Mouse (Mus musculus): Measurements from ENCODE around the gene Eme2.

Eme2 gene

DNA sequence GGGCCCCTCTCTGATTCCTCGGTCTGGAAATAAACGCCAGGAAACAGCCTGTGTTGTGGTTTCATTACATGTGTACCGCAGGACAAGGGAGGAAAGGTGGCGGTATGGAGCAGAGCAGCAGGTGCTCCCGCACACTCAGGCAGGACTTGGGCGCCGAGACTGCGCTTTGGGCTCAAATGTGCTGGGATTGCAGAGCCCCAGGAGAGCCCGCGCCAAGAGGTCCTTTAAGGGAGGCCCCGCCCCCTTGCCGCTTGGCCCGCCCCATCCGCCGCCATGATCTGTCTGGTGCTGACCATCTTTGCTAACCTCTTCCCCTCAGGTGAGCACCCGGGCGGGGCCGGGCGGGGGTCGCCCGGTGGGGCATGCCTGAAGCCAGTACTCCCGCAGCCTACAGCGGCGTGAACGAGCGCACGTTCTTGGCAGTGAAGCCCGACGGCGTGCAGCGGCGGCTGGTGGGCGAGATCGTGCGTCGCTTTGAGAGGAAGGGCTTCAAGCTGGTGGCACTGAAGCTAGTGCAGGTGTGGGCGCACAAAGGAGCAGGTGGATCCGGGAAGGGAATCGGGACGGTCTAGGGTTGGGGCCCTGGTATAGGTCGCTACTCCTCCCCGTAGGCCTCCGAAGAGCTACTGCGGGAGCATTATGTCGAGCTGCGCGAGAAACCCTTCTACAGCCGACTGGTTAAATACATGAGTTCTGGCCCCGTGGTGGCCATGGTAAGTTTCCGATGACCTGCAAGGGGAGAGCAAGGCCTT is 1.5 kb upstream of the Eme2 start, which contains the start of gene Nme3:
Gene Nme3 (plus strand): TSS at position 260 of the 752 bp plus-strand sequence.
- no peak for DNase-seq (ENCODE audit: low spot score)

DNA sequence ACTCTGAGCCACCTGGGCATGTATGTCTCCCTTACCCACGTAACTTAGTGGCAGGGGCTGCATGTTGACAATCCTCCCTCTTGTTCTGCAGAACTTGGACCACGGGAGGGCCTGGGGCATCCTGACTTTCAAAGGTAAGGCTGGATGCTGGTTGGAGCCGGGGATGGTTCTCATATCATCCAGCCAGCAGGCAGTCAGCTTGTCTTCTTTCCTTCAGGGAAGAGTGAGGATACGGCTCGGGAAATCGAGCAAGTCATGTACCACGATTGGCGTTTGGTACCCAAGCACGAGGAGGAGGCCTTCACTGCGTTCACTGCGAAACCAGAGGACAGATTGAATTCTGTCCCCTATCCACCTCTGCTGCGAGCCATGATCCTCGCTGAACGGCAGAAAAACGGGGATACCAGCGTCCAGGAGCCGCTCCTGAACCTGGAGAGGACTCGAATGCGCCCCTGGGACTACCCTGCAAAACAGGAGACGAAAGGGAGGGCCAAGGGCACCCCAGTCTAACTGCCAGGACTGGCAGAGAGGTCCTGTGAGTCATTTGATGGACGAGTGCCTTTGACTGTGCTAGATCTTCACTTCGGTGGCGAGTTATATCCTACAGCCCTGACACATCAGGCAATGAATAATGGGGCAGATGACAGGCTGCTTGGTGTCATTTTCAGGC is 819 bp upstream of the Eme2 start:
- no peak for DNase-seq (ENCODE audit: low spot score)

DNA sequence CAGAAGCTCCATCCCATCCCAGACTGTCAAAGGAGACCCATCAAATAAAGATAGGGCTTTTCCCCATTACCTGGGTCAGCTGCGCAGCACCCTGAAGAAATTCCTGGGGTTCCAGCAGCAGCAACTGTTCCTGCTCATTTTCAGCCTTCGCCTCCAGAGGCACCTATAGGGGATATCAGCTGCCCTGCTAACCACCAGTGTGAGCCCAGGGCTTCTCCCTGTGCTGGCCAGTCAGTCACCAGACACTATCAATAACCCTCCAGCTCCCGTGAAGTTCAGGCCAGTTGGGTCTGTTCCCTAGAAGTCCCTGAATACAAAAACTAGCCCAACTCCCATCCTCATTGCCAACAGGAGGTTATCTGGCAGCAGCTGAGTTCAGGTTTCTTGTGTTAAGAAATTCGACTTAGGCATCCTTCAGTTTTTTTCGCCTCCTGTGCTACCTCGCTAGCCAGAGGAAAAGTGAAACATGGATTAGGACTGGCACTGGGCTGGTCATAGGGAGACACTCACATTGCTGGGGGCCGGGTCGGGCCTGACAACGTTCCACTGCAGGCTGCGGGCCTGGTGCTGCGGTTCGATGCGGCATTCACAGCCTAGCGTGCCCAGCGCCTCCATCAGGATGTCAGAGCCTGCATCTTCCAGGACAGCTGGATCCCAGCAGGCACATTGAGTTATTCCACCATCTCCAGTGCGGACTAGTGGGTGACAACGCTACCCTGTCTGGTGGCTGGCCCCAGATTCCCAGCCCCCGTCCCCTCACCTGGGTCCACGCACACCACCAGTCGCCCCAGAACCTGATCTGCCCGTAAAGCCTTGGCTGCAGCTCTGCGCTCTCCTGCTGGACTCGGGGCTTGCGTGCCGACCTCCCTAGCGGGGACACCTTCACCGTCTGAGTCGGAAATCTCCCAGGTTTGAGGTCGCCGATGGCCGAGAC is 559 bp downstream of the Eme2 start:
- DNase-seq (ENCODE audit: low spot score) = no peak

DNA sequence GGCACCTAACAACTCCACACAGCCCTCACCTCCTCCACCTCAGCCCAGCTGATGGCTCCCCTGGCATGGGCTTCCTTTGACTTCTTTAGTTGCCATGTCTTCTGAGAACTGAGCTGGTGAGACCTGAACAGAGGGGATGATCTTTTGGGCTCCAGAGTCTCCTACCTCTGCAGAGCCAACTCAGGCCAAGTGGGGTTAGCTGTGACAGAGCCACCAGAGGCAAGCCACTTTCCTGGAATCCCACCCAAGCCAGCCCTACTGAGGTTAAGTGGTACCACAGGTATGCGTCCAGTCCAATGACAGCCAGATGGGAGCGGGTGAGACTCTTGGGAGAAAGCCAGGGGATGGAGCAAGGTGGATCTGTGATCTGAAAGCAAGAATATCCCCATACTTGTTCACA is 1.6 kb downstream of the Eme2 start:
- DNase-seq (ENCODE audit: low spot score) = no peak

DNA sequence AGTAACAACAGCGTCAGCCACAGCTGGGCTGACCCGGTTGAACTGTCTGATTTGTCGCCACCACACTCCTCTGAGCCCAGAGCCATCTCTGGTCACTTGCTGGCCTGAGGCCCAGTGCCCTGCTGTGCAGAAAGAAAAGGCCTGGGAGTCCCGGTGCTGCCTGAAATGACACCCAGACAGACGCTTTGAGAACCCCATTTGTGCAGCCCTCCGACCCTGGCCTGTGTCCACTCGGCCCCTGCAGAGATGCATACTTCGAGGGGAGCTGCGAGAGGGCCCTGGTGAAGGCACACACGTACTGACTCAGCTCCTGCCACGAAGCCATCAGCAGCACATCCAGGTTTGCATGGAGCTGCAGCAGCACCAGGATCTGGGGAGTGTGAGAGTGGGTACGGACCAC is 2.1 kb downstream of the Eme2 start:
- no peak for DNase-seq (ENCODE audit: low spot score)

DNA sequence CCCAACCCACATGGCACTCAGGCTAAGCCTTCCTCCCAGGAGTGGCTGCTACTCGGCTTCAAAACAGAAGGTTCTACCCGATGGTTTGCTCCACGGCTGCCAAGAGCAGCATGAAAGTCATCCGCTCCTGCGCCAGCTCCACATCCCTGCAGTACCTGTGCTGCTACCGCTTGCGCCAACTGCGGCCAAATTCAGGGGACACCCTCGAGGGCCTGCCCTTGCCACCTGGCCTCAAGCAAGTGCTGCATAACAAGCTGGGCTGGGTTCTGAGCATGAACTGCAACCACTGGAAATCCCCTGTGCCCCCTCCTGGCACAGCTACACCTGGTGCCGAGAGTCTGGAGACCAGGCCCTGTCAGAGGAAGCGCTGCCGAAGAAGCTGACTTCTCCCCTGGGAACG is 3.6 kb downstream of the Eme2 start:
- no peak for DNase-seq (ENCODE audit: low spot score)

DNA sequence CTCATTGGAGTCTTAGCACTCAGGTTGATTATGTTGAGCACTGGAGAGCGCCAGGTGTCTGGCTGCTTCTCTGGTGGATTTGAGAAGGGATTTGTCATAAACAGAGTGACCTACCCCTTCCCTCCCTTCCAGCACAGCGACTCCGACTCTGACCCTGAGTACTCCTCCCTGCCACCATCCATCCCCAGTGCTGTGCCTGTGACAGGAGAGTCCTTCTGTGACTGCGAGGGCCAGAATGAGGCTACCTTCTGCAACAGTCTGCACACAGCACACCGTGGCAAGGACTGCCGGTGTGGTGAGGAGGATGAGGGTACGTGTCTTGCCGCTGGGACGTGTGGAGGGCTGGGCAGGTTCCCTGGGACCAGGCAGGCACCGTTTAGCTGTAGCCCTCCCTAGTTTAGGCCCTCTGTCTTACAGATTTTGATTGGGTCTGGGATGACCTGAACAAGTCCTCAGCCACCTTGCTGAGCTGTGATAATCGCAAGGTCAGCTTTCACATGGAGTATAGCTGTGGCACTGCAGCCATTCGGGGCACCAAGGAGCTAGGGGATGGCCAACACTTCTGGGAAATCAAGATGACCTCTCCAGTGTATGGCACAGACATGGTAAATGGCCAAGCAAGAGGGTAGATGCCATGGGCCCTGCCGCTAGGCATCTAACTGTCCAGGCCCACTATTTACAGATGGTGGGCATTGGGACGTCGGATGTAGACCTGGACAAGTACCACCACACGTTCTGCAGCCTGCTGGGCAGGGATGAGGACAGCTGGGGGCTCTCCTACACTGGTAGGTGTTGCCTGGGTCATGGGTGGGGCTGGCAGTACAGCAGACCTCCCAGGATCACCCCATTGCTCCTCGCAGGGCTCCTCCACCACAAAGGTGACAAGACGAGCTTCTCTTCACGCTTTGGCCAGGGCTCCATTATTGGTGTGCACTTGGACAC is 4.5 kb downstream of the Eme2 start:
- no peak for DNase-seq (ENCODE audit: low spot score)

DNA sequence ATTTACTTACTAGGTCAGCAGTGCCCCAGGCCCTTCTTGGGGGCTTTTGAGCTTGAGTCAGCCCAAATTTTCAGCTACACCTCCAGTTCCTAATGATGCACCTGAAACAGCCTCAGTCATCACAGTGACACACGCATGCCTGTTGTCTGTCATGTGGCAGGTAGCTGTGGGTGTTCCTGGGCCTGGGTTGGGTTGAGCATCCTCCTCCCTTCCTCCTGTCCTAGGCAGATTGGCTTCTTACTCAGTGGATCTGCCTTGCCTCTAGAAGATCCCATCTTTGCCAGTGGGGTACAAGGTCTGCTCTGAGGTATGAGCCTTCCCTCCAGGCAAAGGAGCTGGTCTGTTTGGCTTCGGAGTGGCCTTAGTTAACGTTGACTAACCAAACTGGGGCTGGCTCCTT is 6.0 kb downstream of the Eme2 start:
- no peak for DNase-seq (ENCODE audit: low spot score)

DNA sequence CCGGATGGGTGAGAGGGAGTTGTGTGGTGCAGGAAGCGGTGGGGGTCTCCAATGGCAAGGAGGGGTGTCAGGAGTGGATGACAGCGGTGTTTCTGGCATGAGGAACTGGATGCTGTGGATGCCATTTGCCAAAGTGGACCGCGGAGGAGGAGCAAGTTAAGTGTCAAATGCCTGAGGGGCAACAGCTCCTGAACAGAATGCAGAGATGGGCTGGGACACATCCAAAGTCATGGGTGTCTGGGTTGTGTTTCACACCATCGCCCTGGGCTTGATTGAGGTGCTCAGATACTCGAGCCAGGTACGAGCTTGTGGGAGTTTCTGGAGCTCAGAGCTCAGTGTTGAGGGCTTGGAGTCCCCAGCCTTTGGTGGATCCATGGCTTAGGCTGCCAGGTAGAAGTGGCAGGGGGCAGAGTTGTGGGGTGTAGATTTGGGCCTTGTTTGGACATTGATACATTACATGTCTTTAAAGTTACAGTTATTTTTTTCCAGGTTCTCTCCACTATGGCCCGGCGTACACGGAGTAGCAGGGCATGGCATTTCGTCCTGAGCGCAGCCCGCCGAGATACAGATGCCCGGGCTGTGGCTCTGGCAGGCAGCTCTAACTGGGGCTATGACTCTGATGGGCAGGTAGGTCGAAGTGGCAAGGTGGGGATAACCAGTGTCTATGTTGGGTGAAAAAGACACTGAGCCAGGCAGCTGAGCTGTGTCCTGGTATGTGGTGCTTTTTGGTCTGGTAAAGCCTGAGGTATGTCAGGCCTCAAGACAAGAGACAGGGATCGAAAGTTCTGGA is 7.4 kb downstream of the Eme2 start:
- no peak for DNase-seq (ENCODE audit: low spot score)

DNA sequence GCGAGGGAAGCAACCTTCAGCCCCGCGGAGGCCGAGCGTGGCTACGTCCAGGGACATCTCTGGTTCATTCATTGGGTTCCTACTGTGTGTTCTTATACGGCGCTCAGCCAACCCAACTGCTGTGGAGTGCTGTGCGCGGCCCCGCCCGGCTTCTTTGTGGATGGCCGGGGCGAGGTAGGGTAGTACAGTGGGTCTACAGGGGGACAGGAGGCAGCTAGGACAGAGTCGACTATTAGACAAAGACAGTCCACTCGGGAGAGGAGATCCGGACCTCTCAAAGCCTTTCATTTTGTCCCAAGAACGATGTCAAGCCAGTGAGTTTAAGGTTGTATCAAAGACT is 8.0 kb downstream of the Eme2 start:
- DNase-seq (ENCODE audit: low spot score) = no peak

DNA sequence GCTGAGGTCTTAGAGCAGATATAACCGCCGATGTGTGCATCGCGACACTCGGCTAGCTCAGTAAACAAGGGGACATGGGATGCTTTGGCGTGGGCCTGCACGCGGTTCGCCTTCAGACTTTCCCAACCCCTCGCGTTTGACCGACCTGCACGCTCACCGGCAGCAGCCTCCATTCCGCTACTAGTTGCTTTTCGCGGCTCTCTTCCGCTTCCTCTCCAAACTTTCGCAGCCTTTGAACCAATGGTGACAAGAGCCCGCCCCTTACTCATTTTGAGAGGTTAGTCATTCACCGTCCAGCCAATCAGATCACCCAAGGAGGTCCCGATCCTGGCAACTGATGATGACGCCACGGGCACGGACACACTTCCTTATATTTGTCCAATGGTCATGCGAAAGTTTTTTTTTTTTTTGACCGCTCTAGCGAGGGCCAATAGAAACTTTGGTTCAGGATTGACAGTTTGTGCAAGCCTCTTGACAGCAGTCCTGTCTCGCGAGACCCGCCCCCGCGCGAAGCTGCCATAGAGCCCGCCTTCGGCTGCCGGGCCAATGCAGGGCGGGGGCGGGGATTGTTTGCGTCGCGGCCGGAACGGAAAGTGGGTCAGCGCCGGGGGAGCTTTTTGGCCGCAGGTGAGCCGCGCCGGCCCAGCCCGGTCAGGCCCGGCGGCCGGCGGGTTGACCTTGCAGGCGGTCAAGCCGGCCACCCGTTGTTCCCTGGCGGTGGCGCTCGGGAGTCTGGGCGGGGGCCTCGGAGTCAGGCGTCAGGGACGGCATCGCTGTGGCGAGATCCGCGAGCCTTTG is 8.6 kb downstream of the Eme2 start, which contains the start of the genes Nubp2 and Spsb3:
Gene Nubp2 (minus strand): TSS at position 216 of the 798 bp plus-strand sequence.
Gene Spsb3 (plus strand): TSS at position 510 of the 798 bp plus-strand sequence.
- peak; percentile 93 for DNase-seq (ENCODE audit: low spot score)

DNA sequence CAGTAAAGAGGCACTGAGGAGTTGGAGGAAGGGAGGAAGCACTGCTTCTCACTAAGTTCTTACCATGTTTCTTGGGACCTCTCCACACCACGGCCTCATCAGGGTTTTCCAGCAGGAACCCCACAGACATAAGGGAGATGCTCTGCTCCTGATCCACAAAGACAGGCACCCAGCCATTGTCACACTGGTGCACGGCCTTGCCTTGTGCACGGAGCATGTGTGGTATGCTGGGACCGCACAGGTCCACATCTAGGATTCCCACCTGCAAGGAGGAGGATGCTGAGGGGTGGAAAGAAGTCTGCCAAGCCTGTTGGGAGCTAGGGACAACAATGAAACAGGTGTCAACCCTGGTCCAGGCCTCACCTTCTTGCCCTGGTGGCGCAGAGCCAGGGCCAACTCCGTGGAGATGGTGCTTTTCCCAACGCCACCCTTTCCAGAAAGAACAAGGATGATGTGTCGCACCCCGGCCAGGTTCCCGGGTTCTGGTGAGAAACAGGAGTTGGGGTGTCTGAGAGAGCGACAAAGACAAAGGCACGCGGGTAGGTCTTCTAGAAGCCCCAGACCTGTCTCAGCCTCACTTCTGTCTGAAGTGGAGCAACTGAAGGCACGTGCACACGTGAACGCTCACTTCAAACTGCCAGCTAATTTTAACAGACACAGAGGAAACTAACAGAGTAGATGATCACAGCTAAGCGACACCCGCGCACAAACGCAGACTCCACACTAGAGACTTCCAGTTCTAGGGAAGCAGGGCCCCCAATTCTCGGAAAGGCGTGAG is 9.3 kb downstream of the Eme2 start:
- DNase-seq (ENCODE audit: low spot score) = no peak

DNA sequence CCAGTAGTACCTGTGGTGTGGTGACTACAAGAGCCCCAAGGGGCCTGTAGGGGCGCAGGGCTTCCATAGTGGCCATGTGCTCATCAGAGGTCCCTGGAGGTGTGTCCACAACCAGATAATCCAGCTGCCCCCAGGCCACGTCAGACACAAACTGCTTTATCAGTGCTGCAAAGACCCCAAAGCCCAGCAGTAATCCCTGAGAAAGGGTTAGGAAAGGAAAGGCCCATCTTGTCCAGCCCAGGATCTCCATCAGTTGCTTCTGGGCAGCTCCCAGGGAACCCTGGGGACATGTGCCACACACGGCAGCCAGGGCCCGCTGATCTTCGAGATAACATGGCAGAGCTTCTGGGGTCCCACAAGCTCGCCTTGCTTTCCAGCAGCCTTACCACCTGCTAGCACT is 10.5 kb downstream of the Eme2 start:
- no peak for DNase-seq (ENCODE audit: low spot score)

DNA sequence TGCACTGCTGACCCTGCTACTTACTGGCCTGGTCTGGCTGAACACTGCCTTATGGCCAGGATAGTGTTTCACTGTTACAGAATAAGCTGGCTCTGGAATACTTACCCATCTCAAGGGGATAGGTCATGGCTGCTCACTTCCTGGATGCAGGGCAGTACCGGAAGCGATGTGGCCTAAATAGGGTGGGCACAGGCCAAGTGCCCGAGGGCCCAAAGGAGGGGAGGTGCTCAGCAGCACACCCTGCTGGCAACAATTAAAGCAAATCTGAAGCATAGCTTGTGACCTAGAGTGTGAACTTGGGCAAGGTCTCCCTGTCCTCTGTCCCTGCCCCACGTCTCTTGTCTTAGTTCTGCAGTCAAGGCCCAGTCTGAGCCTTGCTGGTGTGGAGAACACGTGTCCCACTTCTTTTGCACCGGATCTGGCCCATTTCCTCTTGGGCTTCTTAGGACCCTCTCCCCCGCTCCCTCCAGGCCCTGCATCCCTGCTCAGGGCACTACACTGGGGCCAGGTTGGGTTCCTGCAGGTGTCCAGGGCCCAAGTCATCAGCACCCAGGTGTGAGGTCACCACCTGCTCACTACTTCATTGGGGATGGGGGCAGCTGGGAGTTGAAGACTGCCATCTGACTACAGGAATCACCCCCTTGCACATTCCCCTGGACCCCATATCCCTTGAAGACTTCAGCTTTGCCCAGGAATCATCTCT is 13.0 kb downstream of the Eme2 start:
- DNase-seq (ENCODE audit: low spot score) = no peak

DNA sequence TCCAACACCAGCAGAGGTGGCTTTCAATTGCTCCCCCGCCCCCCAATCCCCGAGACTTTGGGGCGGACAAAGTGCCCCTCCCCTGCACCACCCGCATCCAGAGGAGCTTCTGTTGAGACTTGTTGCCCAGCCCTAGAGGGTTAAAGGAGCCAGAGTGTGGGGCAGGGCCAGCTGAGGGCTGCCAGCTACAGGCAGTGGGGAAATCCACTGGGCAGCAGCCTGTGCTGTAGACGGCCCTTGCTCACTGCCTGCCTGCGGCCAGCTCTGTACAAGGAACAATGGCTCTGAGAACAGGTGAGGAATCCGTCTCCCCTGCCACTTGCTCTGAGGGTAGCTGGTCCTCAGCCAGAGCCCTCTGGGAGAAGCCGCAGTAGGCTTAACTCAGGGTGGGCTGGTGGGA is 16.4 kb downstream of the Eme2 start:
- no peak for DNase-seq (ENCODE audit: low spot score)

DNA sequence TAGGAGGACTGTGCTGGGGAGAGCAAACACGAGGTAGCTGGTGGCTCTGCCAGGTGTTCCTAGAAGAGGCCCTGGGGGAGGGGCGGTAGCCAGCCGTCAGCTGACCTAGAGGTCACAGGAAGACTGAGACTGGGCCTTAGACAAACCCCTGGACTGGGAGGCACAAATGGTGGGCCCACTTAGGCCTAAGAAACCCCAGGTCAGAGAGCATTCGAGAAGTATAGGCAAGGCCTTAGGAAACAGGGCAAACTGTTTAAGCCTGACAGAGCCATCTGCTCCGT is 16.8 kb downstream of the Eme2 start:
- no peak for DNase-seq (ENCODE audit: low spot score)

DNA sequence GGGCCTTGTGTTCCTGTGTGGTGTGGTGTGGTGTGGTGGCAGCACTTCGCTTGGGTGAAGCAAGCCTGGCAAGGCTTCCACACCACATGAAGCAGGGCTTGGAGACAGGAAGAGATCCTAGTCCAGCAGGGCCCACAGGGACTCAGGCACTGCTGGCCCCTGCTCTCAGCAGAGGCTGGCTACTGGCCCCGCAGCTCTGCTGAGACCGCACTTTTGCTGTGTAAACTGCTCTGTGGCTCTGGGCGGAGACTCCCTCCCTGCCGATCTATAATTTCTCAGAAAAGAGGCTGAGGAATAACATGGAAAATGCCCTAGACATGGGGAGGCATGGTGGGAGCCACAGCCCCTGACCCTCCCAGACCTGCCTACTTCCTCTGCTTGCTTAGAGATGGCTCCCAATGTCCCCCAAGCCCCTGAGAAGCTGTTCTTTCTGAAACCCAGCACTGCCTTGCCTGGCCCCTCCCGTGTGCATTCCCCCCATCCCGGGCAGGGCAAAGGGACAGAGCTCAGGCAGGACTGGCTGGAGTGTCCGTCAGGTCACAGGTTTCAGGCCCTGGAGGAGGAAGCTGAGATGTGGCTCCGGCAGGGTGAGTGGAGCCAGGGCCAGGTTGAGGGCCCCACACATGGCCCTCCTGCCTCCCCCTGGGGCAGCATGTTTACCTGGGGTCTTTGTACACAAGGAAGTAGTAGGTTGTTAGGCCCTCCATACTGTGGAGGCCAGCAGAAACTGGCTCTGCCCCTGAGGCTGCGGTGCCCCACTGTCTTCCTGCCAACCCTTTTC is 17.4 kb downstream of the Eme2 start:
- DNase-seq (ENCODE audit: low spot score) = no peak

DNA sequence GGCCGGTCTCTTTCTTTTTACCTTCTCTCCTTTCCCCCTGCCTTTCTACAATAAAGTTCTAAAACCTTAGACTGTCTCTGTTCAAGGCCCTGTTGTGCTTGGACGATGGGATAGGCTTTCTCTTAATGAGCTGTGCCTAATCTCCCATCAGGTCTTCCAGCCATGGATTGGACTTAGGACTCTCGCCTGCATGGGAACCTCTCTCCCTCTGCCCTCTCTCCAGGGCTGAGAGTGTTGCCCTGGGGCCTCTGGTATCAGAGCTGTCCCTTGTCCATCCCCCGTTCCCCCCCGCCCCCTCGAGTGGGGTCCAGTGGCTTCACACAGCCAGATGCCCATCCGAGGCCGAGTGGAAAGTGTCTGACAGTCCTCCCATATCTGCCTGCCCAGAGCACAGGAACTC is 19.9 kb downstream of the Eme2 start:
- DNase-seq (ENCODE audit: low spot score) = no peak

Measured in urinary bladder, postnatal 10 days (tissue).